Mouse (Mus musculus): Measurements from ENCODE around the gene Phf21a. TPM values are rescaled to one million over a fixed set of nuclear protein-coding genes. Genes with fewer than 3 reads are reported as not detected.
A peak's percentile ranks its signal among the peaks of the same experiment; 100 is the strongest.

The Phf21a gene
- polyA plus RNA-seq, 1 experiment = 52.2 TPM

DNA sequence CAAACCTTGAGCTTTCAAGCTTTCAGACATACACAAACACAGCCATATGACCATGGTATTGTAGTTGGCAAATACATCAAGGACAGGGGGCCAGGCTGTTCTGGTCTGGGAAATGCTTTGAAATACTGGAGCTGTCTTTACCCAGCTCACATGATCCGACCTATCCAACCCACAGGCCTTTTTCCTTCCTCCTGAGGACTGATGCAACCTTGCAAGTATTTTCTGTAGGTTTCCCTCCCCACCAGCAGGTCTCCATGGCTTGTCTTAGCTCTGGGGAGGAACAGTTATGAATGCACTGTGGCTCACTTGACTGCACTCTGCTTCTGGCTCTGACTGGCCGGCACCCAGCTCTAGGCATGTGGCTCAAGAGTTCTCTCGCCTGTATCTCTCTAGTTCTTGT is 223.7 kb downstream of the Phf21a start:
- Histone ChIP-seq H3K27me3 (ENCODE audit: control insufficient read depth, insufficient read depth, low read length, poor library complexity, severe bottlenecking) (no peaks in the 10 kb centered on the region), H3K4me1 (ENCODE audit: control insufficient read depth, insufficient read depth, low read length) (no peaks in the 10 kb centered on the region), H3K9me3 (replicated peaks; ENCODE audit: control insufficient read depth, insufficient read depth, low read length, poor library complexity, severe bottlenecking) (no peaks in the 10 kb centered on the region), H3K4me3 (ENCODE audit: low read depth, low read length) (no peak overlapping the region), H3K36me3 (ENCODE audit: control insufficient read depth, insufficient read depth, low read length, poor library complexity, severe bottlenecking) (no peaks in the 10 kb centered on the region), H3K9ac (ENCODE audit: low read depth, poor library complexity, severe bottlenecking) (no peak overlapping the region), H3K27ac (ENCODE audit: insufficient read depth, low read length) (no peak overlapping the region)
- no peak for TF ChIP-seq EP300 (IDR thresholded peaks at IDR 0.05; ENCODE audit: insufficient read depth, low read depth, low read length)
- TF ChIP-seq CTCF (IDR thresholded peaks at IDR 0.05; ENCODE audit: low read depth, low read length) = no peak
- no peak for TF ChIP-seq POLR2A (IDR thresholded peaks at IDR 0.05; ENCODE audit: insufficient read depth, low read length)

DNA sequence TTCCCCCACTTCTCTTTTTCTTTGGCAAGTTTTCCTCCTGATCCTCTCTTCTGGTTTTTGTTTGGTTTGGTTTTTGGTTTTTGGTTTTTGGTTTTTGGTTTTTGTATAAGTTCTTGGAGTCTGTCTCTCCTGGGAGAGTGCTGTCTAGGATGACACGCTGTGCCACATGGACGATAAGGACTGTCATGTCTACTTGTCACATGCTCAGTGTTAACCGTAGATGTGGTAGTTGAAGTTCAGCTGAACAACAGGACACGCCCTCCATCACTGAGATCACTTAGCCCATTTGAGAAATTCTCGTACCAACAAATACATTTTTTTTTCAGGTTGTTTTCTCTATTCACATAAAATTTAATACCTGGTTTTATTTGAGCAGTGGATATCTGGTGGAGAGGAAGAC is 224.3 kb downstream of the Phf21a start:
- H3K4me1 ChIP-seq (ENCODE audit: control insufficient read depth, insufficient read depth, low read length) = no peaks in the 10 kb centered on the region
- no peak overlapping the region for H3K27ac ChIP-seq (ENCODE audit: insufficient read depth, low read length)
- no peak overlapping the region for H3K4me3 ChIP-seq (ENCODE audit: low read depth, low read length)
- no peaks in the 10 kb centered on the region for H3K9me3 ChIP-seq (replicated peaks; ENCODE audit: control insufficient read depth, insufficient read depth, low read length, poor library complexity, severe bottlenecking)
- no peak overlapping the region for H3K9ac ChIP-seq (ENCODE audit: low read depth, poor library complexity, severe bottlenecking)
- no peaks in the 10 kb centered on the region for H3K27me3 ChIP-seq (ENCODE audit: control insufficient read depth, insufficient read depth, low read length, poor library complexity, severe bottlenecking)
- no peak for TF ChIP-seq POLR2A (IDR thresholded peaks at IDR 0.05; ENCODE audit: insufficient read depth, low read length)
- TF ChIP-seq CTCF (IDR thresholded peaks at IDR 0.05; ENCODE audit: low read depth, low read length) = no peak
- TF ChIP-seq EP300 (IDR thresholded peaks at IDR 0.05; ENCODE audit: insufficient read depth, low read depth, low read length) = no peak
- H3K36me3 ChIP-seq (ENCODE audit: control insufficient read depth, insufficient read depth, low read length, poor library complexity, severe bottlenecking) = no peaks in the 10 kb centered on the region

DNA sequence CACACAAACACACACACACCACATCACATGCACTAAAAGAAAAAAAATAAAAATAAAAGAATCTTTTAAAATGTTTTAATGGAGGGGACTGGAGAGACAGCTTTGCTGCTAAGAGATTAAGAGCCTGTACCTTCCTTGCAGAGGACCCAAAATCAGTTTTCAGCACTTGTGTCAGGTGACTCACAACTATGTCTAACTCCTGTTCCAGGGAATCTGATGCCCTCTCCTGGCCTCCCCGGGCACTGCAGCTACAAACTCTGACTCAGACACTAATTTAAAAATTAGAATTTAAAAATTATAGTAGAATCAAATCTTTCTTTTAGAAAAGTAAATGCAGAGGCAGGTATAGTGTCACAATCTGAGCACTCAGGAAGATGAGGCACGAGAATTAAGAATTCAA is 229.8 kb downstream of the Phf21a start:
- H3K27me3 ChIP-seq (ENCODE audit: control insufficient read depth, insufficient read depth, low read length, poor library complexity, severe bottlenecking) = no peaks in the 10 kb centered on the region
- H3K4me3 ChIP-seq (ENCODE audit: low read depth, low read length) = no peak overlapping the region
- H3K9ac ChIP-seq (ENCODE audit: low read depth, poor library complexity, severe bottlenecking) = no peak overlapping the region
- H3K9me3 ChIP-seq (replicated peaks; ENCODE audit: control insufficient read depth, insufficient read depth, low read length, poor library complexity, severe bottlenecking) = no peaks in the 10 kb centered on the region
- peak; percentile 66 for TF ChIP-seq CTCF (IDR thresholded peaks at IDR 0.05; ENCODE audit: low read depth, low read length)
- no peak for TF ChIP-seq EP300 (IDR thresholded peaks at IDR 0.05; ENCODE audit: insufficient read depth, low read depth, low read length)
- H3K4me1 ChIP-seq (ENCODE audit: control insufficient read depth, insufficient read depth, low read length) = no peaks in the 10 kb centered on the region
- H3K36me3 ChIP-seq (ENCODE audit: control insufficient read depth, insufficient read depth, low read length, poor library complexity, severe bottlenecking) = no peaks in the 10 kb centered on the region
- H3K27ac ChIP-seq (ENCODE audit: insufficient read depth, low read length) = no peak overlapping the region

DNA sequence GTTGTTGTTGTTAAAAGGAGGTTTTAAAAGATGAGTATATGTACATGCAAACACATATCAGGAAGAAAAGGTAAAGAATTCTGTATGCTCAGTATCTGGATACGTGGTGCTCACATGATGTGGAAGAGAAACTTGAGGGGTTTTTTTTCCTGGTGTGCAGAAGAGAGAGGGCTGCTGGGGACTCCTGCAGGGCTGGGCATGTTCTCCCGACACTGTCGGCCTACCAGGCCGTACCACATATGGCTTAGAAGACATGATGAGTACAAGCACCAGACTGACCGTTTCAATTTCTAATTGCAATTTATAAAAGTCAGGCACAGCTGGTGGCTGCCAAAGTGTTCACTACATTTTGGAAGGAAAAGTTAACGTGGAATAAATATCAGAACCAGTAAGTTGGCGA is 232.8 kb downstream of the Phf21a start:
- H3K4me1 ChIP-seq (ENCODE audit: control insufficient read depth, insufficient read depth, low read length) = no peaks in the 10 kb centered on the region
- H3K27me3 ChIP-seq (ENCODE audit: control insufficient read depth, insufficient read depth, low read length, poor library complexity, severe bottlenecking) = no peaks in the 10 kb centered on the region
- H3K4me3 ChIP-seq (ENCODE audit: low read depth, low read length) = no peak overlapping the region
- no peak overlapping the region for H3K27ac ChIP-seq (ENCODE audit: insufficient read depth, low read length)
- no peak overlapping the region for H3K9ac ChIP-seq (ENCODE audit: low read depth, poor library complexity, severe bottlenecking)
- H3K9me3 ChIP-seq (replicated peaks; ENCODE audit: control insufficient read depth, insufficient read depth, low read length, poor library complexity, severe bottlenecking) = no peaks in the 10 kb centered on the region
- no peaks in the 10 kb centered on the region for H3K36me3 ChIP-seq (ENCODE audit: control insufficient read depth, insufficient read depth, low read length, poor library complexity, severe bottlenecking)
- TF ChIP-seq POLR2A (IDR thresholded peaks at IDR 0.05; ENCODE audit: insufficient read depth, low read length) = no peak

DNA sequence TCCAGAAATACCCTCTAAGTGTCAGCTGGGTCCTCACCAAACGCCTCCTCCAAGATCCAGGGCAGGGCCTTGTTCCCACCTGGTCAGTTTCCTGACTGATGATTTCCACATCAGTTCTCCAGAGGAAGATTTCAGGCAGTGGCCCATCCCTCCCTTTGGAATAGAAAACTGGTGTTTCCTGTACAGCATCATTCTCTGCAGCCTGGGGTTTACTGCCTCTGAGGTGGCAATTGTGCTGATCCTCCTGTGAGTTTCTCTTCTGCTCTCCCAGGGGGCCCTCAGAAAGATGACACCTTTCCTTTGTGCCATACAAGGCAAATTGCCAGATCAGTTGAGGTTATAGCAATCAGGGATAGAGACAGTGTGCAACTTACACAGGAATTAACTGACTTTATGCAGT is 233.3 kb downstream of the Phf21a start:
- Histone ChIP-seq H3K36me3 (ENCODE audit: control insufficient read depth, insufficient read depth, low read length, poor library complexity, severe bottlenecking) (no peaks in the 10 kb centered on the region), H3K4me1 (ENCODE audit: control insufficient read depth, insufficient read depth, low read length) (no peaks in the 10 kb centered on the region), H3K27ac (ENCODE audit: insufficient read depth, low read length) (no peak overlapping the region), H3K9ac (ENCODE audit: low read depth, poor library complexity, severe bottlenecking) (no peak overlapping the region), H3K27me3 (ENCODE audit: control insufficient read depth, insufficient read depth, low read length, poor library complexity, severe bottlenecking) (no peaks in the 10 kb centered on the region), H3K9me3 (replicated peaks; ENCODE audit: control insufficient read depth, insufficient read depth, low read length, poor library complexity, severe bottlenecking) (no peaks in the 10 kb centered on the region), H3K4me3 (ENCODE audit: low read depth, low read length) (no peak overlapping the region)
- no peak for TF ChIP-seq POLR2A (IDR thresholded peaks at IDR 0.05; ENCODE audit: insufficient read depth, low read length)
- no peak for TF ChIP-seq CTCF (IDR thresholded peaks at IDR 0.05; ENCODE audit: low read depth, low read length)
- no peak for TF ChIP-seq EP300 (IDR thresholded peaks at IDR 0.05; ENCODE audit: insufficient read depth, low read depth, low read length)

DNA sequence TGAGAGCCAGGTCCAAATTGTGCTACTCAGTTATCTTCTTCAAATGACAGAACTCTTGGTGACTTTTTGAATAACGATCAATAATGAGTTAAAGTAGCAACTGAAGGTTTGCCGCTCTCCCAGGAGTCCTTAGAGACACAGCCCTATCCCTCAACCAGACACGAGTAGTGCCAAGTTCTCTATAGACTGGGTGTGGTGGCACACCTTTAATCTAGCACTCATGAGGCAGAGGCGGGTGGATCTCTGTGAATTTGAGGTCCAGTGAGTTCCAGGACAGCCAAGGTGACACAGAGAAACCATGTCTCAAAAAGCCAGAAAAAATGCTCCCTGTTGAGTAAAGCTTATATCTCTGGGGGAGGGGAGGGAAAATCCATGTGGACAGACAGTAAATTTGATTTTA is 234.7 kb downstream of the Phf21a start:
- H3K9ac ChIP-seq (ENCODE audit: low read depth, poor library complexity, severe bottlenecking) = no peak overlapping the region
- H3K36me3 ChIP-seq (ENCODE audit: control insufficient read depth, insufficient read depth, low read length, poor library complexity, severe bottlenecking) = no peaks in the 10 kb centered on the region
- H3K4me3 ChIP-seq (ENCODE audit: low read depth, low read length) = no peak overlapping the region
- H3K4me1 ChIP-seq (ENCODE audit: control insufficient read depth, insufficient read depth, low read length) = no peaks in the 10 kb centered on the region
- H3K9me3 ChIP-seq (replicated peaks; ENCODE audit: control insufficient read depth, insufficient read depth, low read length, poor library complexity, severe bottlenecking) = no peaks in the 10 kb centered on the region
- TF ChIP-seq EP300 (IDR thresholded peaks at IDR 0.05; ENCODE audit: insufficient read depth, low read depth, low read length) (no peak), POLR2A (IDR thresholded peaks at IDR 0.05; ENCODE audit: insufficient read depth, low read length) (no peak), CTCF (IDR thresholded peaks at IDR 0.05; ENCODE audit: low read depth, low read length) (no peak)
- no peaks in the 10 kb centered on the region for H3K27me3 ChIP-seq (ENCODE audit: control insufficient read depth, insufficient read depth, low read length, poor library complexity, severe bottlenecking)
- H3K27ac ChIP-seq (ENCODE audit: insufficient read depth, low read length) = no peak overlapping the region
